Mouse (Mus musculus): ENCODE data around the gene Mtif2.
"Not testable (repeated sequence)": the region's sequence is repeated elsewhere in the genome, so short reads cannot be mapped to it uniquely, and the experiment has no call there.

DNA sequence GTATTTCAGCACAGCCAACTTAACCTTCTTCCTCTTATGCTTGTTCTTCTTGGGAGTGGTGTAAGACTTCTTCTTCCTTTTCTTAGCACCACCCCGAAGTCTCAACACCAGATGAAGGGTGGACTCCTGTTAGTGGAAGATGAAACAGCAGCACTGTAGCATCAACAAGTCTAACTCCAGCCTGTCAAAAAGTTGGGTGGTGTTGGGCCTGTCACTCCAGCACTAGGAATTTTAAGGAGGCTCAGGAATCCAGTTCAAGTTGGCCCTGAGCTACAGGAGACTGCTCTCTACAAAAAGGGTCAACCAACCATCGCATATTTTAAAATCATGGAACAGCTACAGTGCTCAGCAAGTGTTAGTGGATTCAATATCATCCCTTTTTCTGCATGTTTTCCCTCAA, 20.1 kb downstream of the Mtif2 start:
- not testable (repeated sequence) for TF ChIP-seq CTCF, POLR2A (IDR thresholded peaks at IDR 0.05; ENCODE audit: insufficient read depth, low read depth, low read length)
